Mouse (Mus musculus) ES-Bruce4 (cell line): ENCODE data around the gene Gatb.

Experiments used
- CTCF ChIP-seq: IDR thresholded peaks from one replicate; pipeline ENCODE4 v1.8.1; 2011; ENCODE audit warnings: low read depth, low read length
- EP300 ChIP-seq: IDR thresholded peaks from 2 replicates; pipeline ENCODE4 v1.6.1; 2011; ENCODE audit warnings: low read depth, low read length; ENCODE audit not compliant: insufficient read depth
- POLR2A ChIP-seq: IDR thresholded peaks from one replicate; pipeline ENCODE4 v1.8.1; 2011; ENCODE audit warnings: low read length; ENCODE audit not compliant: insufficient read depth

GRCm38 (mm10) chr3:85535621-85536520, 38.0 kb upstream of the Gatb start:
- TF ChIP-seq CTCF = no peak
- TF ChIP-seq EP300 = no peak
- no peak for TF ChIP-seq POLR2A
